Mouse (Mus musculus) testis, adult 2 months (tissue): ENCODE data around the gene Gpc4.

Source experiments
- CTCF ChIP-seq: fragments of 200-500 bp; IDR thresholded peaks from 2 replicates; pipeline ENCODE4 v1.5.1; 2012; ENCODE audit warnings: low read depth, mild to moderate bottlenecking, inconsistent platforms, low read length, moderate library complexity; ENCODE audit not compliant: control insufficient read depth, insufficient read depth, insufficient replicate concordance
- POLR2A ChIP-seq: fragments of 200-500 bp; IDR thresholded peaks from 2 replicates; pipeline ENCODE4 v1.6.1; 2012; ENCODE audit warnings: low read depth, mild to moderate bottlenecking, inconsistent platforms, low read length, moderate library complexity; ENCODE audit not compliant: control insufficient read depth

- TF ChIP-seq POLR2A (no peak), CTCF (no peak)
Measured at GRCm38 (mm10) chrX:52030146-52030545, 134.9 kb downstream of the Gpc4 start.
